Mouse (Mus musculus) testis, adult 2 months (tissue): ENCODE measurements at regions not wholly inside any gene's neighbourhood (a gene's known extent, or its start where the extent isn't known, plus 50 kb on each side); places are given as distances from the start of the nearest gene placed in this dataset.

ENCODE experiments used
- H3K27ac ChIP-seq: fragments of 200-500 bp; 2 replicates; pipeline ENCODE4 v1.5.1; 2012; ENCODE audit warnings: low read depth, low read length; ENCODE audit not compliant: control insufficient read depth, insufficient read depth
- H3K27me3 ChIP-seq: fragments of 200-500 bp; 2 replicates; pipeline ENCODE4 v1.6.1; 2012; ENCODE audit warnings: mild to moderate bottlenecking, low read length, moderate library complexity; ENCODE audit not compliant: control insufficient read depth, insufficient read depth
- H3K36me3 ChIP-seq: fragments of 200-500 bp; 2 replicates; pipeline ENCODE4 v1.6.1; 2012; ENCODE audit warnings: mild to moderate bottlenecking, low read length; ENCODE audit not compliant: control insufficient read depth, insufficient read depth
- H3K4me1 ChIP-seq: fragments of 200-500 bp; 2 replicates; pipeline ENCODE4 v1.6.1; 2012; ENCODE audit warnings: low read length; ENCODE audit not compliant: control insufficient read depth, insufficient read depth
- H3K4me3 ChIP-seq: fragments of 200-500 bp; 2 replicates; pipeline ENCODE4 v1.5.1; 2012; ENCODE audit warnings: low read depth, mild to moderate bottlenecking, low read length, moderate library complexity, mixed read lengths; ENCODE audit not compliant: control insufficient read depth
- CTCF ChIP-seq: fragments of 200-500 bp; IDR thresholded peaks from 2 replicates; pipeline ENCODE4 v1.5.1; 2012; ENCODE audit warnings: low read depth, mild to moderate bottlenecking, inconsistent platforms, low read length, moderate library complexity; ENCODE audit not compliant: control insufficient read depth, insufficient read depth, insufficient replicate concordance
- POLR2A ChIP-seq: fragments of 200-500 bp; IDR thresholded peaks from 2 replicates; pipeline ENCODE4 v1.6.1; 2012; ENCODE audit warnings: low read depth, mild to moderate bottlenecking, inconsistent platforms, low read length, moderate library complexity; ENCODE audit not compliant: control insufficient read depth

DNA sequence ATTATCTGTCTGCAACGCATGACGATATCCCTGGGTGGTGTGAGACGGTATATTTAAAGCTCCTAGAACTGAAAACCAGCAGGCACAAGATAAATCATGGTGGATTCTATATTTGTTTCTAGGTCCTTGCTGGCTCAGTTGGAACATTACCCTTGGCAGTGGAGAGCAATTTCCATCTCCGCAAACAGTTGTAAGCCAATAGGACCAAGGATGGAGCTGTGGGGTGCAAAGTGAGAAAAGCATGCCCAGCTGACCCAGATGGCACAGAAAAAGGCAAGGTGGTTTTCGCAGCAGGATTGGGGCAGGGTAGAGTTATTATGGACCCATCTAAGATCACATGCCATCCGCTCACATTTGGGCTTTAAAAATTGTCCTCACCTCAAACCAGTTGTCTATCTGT, 1683.8 kb upstream of the Gm6569 start:
- no peaks in the 10 kb centered on the region for H3K36me3 ChIP-seq
- H3K4me3 ChIP-seq: no peak overlapping the region
- TF ChIP-seq POLR2A: no peak
- no peaks in the 10 kb centered on the region for H3K4me1 ChIP-seq
- no peak overlapping the region for H3K27ac ChIP-seq
- H3K27me3 ChIP-seq: no peaks in the 10 kb centered on the region

- Histone ChIP-seq H3K4me3 (no peak overlapping the region), H3K27ac (no peak overlapping the region), H3K27me3 (no peaks in the 10 kb centered on the region), H3K36me3 (no peaks in the 10 kb centered on the region), H3K4me1 (peaks cover 2% of the 10 kb centered on the region; the same call in 1 of the 2 replicates)
- TF ChIP-seq CTCF (no peak), POLR2A (no peak)
These were observed 1675.9 kb upstream of the Gm6569 start for GRCm38 (mm10) chr15:72158505-72158904.

DNA sequence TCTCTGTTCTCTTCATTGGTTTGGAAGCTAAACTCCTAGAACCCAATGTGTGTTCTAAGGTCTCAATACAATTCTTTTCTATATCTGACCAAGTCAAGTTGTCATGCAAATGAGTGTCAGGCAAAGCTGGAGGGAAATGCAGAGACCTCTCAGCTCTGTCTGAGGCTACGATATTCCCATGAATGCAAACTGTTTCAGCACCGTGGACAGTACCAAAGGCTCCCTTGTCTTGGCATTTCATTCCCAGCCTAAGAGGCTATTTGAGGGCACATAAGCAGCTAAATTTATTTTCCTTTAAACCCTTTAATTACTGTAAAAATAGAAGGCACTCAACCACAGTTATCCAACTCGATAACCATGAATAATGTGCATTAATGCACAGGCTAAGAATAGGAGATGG, 1633.5 kb upstream of the Gm6569 start:
- Histone ChIP-seq H3K27ac (no peak overlapping the region), H3K4me1 (no peaks in the 10 kb centered on the region), H3K27me3 (no peaks in the 10 kb centered on the region), H3K4me3 (no peak overlapping the region), H3K36me3 (no peaks in the 10 kb centered on the region)
- no peak for TF ChIP-seq CTCF
- TF ChIP-seq POLR2A: no peak

DNA sequence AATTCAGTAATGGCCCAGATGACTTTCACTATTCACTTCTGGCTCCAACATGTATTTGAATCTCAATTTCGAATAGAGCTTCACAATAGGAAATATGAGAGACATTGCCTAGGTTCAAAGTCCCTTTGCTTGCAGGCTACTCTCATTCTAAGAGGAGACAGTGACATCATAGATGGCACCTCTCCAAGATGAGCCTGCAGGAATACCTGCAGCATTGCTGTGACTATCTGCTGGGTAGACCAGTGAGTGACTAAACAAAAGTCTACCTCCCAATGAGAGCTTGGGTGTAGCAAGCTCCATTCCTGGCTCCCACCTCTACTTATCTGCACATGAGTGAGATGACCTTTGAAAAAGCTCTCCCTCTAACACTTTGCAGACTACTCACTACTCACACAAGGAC, 1632.6 kb upstream of the Gm6569 start:
- H3K4me1 ChIP-seq: no peaks in the 10 kb centered on the region
- no peaks in the 10 kb centered on the region for H3K36me3 ChIP-seq
- TF ChIP-seq POLR2A: no peak
- TF ChIP-seq CTCF: no peak
- H3K4me3 ChIP-seq: no peak overlapping the region
- H3K27me3 ChIP-seq: no peaks in the 10 kb centered on the region
- no peak overlapping the region for H3K27ac ChIP-seq

GRCm38 (mm10) chr15:72205240-72205799, 1629.0 kb upstream of the Gm6569 start:
- TF ChIP-seq POLR2A (no peak), CTCF (no peak)
- Histone ChIP-seq H3K36me3 (no peaks in the 10 kb centered on the region), H3K4me3 (no peak overlapping the region), H3K4me1 (no peaks in the 10 kb centered on the region), H3K27ac (no peak overlapping the region), H3K27me3 (no peaks in the 10 kb centered on the region)

GRCm38 (mm10) chr15:72205950-72206349, 1628.4 kb upstream of the Gm6569 start:
- TF ChIP-seq POLR2A (no peak), CTCF (peak; percentile 54; the same call in 1 of the 2 replicates)
- no peaks in the 10 kb centered on the region for H3K36me3 ChIP-seq
- H3K4me3 ChIP-seq: no peak overlapping the region
- no peaks in the 10 kb centered on the region for H3K27me3 ChIP-seq
- no peaks in the 10 kb centered on the region for H3K4me1 ChIP-seq
- H3K27ac ChIP-seq: no peak overlapping the region

GRCm38 (mm10) chr15:72207589-72207988, 1626.8 kb upstream of the Gm6569 start:
- Histone ChIP-seq H3K4me1 (no peaks in the 10 kb centered on the region), H3K4me3 (no peak overlapping the region), H3K27me3 (no peaks in the 10 kb centered on the region), H3K27ac (no peak overlapping the region), H3K36me3 (no peaks in the 10 kb centered on the region)
- TF ChIP-seq POLR2A: no peak
- no peak for TF ChIP-seq CTCF

GRCm38 (mm10) chr15:72208076-72208475, 1626.3 kb upstream of the Gm6569 start:
- no peak overlapping the region for H3K27ac ChIP-seq
- TF ChIP-seq POLR2A (no peak), CTCF (no peak)
- H3K4me1 ChIP-seq: no peaks in the 10 kb centered on the region

More at GRCm38 (mm10) chr15:72208076-72208475, 1626.3 kb upstream of the Gm6569 start:
- no peaks in the 10 kb centered on the region for H3K36me3 ChIP-seq
- H3K4me3 ChIP-seq: no peak overlapping the region
- H3K27me3 ChIP-seq: no peaks in the 10 kb centered on the region
